Mouse (Mus musculus) left cerebral cortex, postnatal 14 days (tissue): ENCODE data around the gene Ksr2. TPM values are rescaled to one million over a fixed set of nuclear protein-coding genes. Genes with fewer than 3 reads are reported as not detected.

Source experiments
- DNase-seq, 2 experiments: peaks; one replicate each; pipeline ENCODE4 v3.0.0; 2021 to 2022; ENCODE audit warnings: low spot score in 2 of 2, mixed read lengths in 1 of 2
- intact Hi-C: fragments of 180-260 bp; cut with DNase I; formaldehyde crosslinking; loops from one replicate; pipeline ENCODE4 v1.15.1; 2025
- total RNA-seq, 2 experiments: library from RNA; stranded (reverse); gene quantifications; 2 replicates each; pipeline ENCODE4 v1.2.3; 2021

The Ksr2 gene
- total RNA-seq, 2 experiments from 2014 or later, result 36.5 to 39.7 TPM

DNA sequence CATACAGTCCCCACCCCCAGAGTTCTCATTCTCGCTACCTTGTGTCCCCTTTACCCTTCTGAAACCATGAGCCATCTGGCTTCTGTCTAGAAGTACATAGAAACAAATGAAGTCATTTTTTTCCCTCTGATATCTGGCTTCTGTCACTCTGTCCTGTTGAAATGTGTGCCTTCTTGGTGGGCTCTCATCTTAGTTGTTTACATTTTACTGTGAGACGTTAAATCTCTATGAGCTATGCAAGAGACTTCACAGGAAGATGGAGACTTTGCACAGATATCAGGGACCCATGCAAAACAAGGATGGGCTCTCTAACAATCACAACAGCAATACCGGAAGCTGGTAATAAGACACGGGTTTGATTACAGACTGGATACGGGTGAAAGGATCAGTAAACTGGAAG lies 222.0 kb downstream of the Ksr2 start:
- intact Hi-C loops, result no loop called here
- no peak for DNase-seq

DNA sequence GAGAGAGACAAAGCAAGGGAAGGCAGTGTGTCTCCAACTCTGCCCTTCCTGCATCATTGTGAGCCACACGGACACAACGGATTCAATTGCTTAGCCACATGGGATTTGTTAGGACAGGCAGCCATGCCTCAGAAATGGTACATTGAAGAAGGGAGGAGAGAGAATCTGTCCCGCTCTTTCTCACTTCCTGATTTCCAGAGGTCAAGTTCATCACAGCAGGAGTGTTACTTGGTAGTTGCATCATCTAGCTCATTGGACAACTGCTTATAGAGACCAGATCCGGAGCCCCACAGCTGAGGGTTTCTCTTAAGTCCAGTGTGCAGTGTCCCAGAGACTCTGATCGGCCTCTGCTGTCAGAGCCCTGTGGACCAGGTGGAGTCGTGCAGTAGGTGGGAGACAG lies 227.8 kb downstream of the Ksr2 start:
- intact Hi-C loops, result no loop called here
- DNase-seq, result no peak

DNA sequence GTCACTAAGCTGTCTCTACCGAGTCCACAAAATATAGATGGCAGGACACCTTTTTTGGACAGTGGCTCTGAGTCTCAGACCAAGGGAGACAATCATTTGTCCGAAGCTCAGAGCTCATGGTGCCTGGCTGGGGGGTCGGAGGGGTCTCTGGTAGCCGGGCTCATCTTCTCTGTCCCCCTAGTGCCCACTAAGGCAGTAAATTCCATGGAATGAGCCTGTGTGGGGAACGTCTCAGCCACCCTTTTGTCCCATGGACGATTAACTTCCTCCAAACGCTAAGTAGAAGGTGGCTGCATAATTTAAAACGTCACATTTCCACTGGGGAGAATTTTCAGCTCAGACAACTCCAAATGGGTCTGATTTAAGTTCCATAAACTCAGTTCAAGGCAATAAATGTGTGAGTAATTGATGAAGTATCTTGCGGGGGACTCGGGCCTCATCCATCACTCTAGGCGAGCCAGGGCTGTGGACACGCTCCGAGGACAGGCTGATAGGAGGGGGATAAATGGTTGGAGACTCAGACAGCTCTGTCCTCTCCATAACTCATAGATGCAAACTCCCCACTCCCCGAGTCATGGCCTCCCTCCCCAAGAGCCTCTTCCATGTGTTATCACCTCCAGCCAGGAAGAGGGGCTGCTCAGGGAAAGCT lies 237.6 kb downstream of the Ksr2 start:
- DNase-seq, result no peak
- intact Hi-C loops, result no loop called here

DNA sequence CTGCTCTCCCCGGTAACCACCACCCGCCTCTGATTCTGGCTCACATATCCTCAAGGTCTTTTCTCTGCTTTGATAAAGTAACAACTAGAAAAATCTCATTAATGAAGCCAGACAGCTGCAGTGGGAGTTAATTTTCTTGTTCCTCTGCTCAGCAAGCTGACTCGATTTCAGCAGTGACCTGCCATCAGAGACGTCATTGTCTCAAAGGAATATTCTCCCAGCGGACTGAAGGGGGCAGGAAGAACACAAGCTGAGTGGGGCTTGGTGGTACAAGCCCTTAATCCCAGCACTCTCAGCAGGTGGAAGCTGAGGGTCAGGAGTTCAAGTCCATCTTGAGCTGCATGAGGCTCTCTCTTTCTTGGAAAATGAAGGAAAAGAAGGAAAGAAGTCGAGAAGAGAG lies 244.8 kb downstream of the Ksr2 start:
- DNase-seq, result peak in 1 of 2 experiments; percentile 13
- intact Hi-C loops, result no loop called here

DNA sequence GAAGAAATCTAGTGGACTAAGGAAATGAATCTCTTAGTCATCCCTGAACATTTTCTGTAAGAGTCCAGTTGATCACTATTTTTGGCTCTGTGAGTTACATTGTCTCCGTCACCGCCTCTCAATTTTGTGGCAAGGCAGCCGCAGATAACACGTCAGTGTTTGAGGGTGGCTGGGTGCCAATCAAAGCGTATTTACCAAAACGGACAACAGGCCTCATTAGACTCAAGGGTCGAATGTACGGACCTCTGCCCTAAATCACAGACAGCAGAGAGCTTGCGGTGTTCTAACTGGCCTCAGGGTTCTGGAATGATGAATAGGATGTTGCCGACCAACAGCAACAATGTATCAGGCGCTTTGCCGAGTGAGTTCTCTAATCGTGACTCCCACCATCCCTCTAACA lies 245.8 kb downstream of the Ksr2 start:
- DNase-seq, result no peak
- intact Hi-C loops, result no loop called here

DNA sequence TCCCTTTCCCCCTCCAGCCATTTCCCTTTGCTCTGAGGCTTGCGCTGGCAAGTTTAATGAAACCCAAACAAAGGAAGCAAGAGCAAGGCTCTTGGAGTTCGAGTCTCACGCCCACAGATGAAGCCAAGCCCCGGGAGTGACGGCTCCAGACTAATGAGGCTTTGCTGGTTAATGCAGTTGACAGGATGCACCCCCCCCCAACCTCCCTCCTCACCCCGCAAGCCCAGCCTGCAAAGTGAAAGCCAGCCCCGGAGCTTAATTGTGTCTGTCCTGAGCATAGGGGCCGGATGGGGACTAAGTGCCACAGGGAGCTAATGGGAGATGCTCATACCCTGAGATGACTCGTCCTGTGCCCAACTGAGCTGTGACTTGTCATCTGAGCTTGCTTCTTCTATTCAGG lies 251.4 kb downstream of the Ksr2 start:
- intact Hi-C loops, result no loop called here
- DNase-seq, result no peak

DNA sequence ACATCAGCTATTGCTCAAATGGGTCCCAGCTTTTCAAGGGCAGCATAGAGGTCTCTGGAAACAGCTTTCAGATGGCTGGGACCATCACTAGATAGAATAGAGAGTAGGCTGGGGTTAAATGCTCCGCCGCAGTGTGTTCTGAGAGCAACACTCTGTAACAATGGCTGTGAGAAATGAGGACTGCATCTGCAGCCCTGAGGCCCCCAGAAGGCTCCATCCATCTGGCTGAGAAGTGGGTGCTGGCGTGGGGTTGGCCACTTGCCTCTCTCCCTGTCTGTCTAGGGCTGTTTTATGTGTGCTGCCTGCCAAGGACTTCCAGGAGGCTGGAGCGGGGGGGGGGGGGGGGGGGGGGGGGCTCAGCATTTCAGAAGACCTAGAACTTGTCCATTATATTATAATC lies 253.5 kb downstream of the Ksr2 start:
- intact Hi-C loops, result no loop called here
- DNase-seq, result no peak

DNA sequence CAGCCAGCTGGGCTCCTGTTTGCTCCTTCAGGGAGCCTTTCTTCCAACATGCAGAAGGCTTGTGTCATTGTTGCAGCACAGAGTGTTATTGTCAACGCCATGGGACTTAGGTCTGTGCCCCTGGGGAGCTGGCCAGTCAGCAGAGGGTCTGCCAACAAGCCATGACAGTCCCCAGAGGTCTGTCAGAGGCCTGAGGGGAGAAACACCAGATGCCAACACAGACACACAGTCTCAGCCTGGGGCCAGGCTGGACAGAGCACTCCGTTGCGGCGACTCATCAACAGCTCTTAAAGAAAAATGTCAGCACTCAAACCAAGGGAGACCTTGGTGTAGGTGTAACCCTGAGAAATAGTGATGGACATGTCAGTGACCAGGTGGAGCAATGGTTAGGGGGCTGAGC lies 255.5 kb downstream of the Ksr2 start:
- intact Hi-C loops, result no loop called here

DNA sequence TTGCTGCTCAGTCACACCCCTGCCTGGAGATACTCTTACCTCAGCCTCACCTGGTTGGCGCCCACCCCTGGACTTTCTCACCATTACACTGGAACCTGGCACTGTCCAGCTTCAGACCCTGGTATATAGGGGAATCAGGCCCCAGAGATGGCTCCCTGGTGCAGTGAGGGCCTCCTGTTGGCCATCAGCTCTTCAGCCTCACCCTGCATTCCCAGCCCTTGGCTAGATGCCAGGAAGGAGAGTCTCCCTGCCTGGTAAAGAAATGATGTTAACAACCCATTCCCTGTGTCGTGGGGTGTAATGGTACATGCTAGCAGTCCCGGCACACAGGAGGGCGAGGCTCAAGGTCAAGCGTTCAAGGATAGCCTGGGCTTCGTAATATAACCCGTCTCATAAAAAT lies 256.0 kb downstream of the Ksr2 start:
- no peak for DNase-seq
- intact Hi-C loops, result no loop called here

More for the DNA sequence above, 255.5 kb downstream of the Ksr2 start:
- DNase-seq, result no peak

DNA sequence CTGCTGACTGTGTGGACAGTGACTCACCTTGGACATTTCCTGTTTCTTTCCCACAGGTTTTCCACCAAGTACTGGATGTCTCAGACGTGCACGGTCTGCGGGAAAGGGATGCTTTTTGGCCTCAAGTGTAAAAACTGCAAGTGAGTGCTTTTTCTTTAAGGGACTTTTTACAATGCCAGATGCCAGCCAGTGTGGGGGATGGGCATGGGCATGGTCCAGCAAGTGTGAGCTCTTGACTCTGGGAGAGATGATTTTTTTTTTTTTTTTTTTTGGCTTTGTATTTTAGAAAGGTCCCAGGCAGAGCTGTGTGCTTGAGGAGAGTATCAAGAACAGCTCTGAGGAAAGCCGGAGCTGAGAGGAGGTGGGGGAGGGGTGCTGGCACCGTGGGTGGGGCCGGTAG lies 257.6 kb downstream of the Ksr2 start:
- no peak for DNase-seq
- intact Hi-C loops, result no loop called here

DNA sequence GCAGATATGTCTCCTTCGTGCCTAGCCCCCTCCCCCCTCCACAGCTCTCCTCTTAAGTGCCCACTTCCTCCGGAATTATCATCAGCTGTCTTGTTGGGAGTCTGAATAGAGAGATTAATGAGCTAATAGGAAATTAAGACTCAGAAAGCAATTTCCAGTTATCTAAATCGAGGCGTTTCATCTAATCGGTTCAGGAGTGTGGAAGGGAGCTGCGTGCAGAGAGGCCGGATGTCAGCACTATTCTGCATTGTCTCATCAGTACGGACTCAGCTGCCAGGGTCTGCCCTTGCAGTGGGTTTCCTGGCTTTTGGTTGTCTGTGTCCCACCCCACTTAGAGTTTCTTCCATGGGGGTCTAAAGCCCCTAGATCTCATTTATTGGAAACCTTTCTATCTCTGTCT lies 262.0 kb downstream of the Ksr2 start:
- intact Hi-C loops, result no loop called here
- no peak for DNase-seq

DNA sequence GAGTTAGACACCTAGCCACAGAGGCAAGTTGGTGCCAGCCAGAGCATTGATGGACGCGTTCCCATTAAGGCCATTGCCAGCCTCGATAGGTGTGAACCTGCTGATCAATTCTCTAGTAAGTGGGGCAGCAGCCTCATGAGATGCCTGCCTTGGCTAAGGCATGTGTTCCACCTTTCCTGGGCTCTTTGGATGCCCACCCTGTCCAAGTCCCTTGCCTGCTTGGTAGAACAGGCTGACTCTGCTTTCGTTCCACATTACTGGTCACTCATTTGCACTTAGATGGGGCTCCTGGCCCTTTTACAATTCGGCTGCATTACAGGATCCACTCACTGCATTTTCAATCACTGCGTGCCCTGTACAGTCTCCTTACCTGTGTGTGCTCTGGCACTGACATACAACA lies 263.4 kb downstream of the Ksr2 start:
- intact Hi-C loops, result no loop called here
- DNase-seq, result no peak

DNA sequence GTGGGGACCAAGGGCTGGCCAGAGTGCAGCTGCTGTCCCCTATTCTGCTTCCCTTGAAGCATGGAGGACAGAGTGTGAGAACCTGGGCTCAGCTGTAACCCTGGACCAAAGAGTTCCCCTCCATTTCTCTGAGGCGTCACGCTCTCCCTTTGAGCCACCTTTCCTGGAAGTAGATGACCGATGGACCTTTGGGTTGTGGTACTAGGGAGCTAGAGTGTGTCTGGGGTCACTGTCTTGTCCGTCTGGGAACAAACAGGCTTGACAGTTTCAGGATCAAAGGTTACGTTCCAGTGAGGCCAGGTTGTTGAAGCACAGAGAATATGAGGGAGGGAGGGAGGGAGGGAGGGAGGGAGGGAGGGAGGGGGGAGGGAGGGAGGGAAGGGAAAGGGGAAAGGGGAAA lies 264.6 kb downstream of the Ksr2 start:
- intact Hi-C loops, result no loop called here

DNA sequence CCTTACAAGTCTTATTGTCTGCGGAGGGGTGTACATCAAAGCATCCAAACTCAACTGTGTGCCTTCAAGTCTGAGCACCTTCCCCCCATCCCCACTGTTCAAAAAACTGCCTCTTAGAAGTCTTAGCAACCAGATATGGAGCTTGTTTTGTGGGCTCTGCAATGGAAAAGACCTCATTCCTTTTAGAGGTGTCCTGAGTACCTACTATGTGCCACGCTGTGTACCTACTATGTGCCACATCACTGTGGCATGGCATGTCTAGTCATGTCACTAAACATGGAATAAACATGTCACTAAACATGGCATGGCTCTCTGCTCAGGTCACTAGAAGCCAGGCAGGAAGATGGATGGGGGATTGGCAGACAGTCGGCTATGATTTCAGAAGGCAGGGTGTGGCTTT lies 268.4 kb downstream of the Ksr2 start:
- intact Hi-C loops, result no loop called here
- no peak for DNase-seq

More for the DNA sequence above, 264.6 kb downstream of the Ksr2 start:
- no peak for DNase-seq

DNA sequence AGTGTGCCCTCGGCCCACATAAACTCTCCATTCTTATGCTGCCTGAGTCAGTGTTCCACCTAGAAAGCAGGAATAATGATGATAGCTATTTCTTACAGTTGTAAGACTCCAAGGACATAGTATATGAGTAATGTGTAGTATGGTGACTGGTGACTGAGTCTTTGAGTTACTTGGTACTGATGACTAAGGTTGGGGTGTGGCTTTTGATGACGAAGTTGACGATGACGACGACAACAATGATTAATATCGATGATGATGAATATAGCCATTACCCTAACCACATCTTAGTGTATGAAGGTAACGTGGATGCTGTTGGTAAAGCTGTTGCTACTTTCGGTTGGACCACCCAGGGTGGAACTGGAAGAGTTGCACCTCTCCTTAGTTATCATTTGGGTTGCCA lies 270.7 kb downstream of the Ksr2 start:
- DNase-seq, result no peak
- intact Hi-C loops, result no loop called here

DNA sequence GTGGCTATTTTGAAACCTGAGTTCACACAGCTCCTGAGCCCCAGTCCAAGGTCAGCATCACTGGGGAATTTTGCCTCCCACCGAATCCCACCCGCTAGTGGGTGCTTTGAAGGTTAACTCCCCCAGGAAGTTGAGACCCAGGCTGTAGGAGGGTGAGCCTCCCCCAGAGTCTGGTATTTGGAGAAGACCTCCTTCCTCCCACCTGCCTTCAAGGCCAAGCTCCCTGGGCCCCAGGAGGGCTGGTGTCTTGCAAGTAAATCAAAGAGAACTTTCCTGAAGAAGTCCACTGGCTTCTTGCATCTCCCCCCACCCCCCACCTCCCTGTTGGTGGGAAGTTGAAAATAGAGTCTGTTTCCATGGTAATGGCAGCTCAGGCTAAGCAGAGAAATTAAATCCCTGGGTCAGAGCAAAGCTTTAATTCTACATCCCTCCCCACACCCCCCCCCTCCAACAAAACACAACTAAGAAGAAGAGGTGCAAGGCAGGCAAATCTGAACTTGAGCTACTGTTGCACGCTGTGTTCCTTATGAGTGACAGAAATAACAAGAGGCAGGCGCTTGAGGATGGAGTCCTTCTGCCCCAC lies 274.1 kb downstream of the Ksr2 start:
- DNase-seq, result no peak
- intact Hi-C loops, result no loop called here

DNA sequence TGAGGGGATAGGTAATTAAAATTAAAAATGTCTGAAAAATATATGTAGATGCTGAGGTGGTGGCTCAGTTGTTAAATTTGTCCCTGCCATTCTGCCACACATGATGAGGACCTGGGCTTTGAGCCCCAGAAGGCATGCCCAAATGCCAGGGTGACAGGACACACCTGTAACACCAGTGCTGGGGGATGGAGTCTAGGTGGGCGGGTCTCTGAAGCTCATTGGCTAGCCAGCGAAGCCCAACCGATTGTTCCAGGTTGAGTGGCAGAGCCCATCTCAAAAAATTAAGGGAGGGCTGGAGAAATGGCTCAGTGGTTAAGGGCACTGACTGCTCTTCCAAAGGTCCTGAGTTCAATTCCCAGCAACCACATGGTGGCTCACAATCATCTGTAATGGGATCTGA lies 274.9 kb downstream of the Ksr2 start:
- no peak for DNase-seq
- intact Hi-C loops, result no loop called here

DNA sequence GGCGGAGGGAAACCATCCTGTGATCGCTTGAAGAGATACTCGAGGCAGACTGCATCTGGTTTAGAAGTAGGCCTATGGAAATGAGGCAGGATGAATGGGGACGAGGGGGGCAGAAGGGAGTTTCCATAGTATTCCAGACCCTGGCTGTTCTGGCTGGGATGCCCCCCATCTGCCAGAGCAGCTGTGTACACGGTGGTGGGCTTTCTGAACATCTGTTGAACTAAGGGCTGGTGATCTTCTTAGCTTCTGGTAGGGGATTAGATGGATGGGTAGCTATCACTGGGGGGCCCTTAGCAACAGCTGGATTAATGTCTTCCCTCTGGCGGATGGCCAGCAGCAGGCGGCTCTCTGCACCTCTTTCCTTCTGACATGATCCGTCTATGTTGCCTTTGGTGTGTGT lies 276.0 kb downstream of the Ksr2 start:
- no peak for DNase-seq
- intact Hi-C loops, result no loop called here

DNA sequence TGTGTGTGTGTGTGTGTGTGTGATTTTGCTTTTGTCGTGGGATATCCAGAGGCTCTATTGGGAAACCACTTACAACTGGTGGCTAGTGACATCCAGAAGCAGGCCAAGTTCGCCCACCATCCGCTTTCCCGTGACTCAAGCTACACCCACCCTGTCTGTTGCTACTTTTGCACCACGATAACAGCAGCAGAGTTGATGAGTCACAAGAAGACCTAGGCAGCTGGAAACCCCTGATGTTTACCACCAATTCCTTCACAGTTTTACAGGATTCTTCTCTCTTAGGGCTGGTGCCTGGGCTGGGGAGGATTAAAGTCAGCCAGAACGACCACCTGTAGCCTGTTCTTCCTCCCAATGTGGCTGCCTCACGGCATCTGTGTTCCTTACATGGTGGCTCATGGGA lies 277.5 kb downstream of the Ksr2 start:
- peak; percentile 55 to 73 for DNase-seq
- intact Hi-C loops, result no loop called here

DNA sequence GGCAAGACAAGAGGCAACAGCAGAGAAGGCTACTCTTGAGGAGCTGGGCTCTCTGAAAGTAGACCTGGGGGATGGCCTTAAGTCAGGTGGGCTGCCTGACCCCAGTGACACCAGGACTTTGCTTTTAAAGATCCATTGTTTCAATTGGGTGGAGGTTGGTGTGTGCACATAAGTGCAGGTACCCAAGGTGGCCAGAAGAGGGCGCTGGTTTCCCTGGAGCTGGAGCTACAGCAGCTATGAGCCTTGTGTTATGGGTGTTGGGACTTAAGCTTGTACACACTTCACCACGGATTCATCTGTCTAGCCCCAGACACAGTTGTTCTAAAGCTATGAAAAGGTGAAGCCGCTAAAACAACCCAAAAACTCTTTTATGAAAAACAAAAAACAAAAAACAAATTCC lies 279.8 kb downstream of the Ksr2 start:
- intact Hi-C loops, result no loop called here
- no peak for DNase-seq

DNA sequence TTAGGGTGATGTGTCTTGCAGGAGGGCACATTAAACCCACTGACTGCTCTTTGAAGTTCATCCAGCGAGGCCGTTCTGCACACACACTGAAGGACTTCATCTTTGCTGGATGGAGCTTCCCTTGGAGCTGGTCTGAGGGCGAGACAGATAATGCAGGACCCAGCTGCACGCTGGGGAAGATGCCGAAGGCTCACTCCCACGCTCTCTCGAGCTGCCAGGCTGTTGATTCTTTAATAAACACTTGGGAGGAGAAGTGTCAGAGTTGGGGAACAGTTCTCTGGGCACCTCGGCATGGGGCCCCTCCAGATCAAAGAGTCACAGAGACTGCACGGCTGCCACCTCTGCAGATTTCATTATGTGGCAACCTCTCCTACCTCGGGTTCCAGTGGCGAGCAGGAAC lies 280.8 kb downstream of the Ksr2 start:
- intact Hi-C loops, result no loop called here

DNA sequence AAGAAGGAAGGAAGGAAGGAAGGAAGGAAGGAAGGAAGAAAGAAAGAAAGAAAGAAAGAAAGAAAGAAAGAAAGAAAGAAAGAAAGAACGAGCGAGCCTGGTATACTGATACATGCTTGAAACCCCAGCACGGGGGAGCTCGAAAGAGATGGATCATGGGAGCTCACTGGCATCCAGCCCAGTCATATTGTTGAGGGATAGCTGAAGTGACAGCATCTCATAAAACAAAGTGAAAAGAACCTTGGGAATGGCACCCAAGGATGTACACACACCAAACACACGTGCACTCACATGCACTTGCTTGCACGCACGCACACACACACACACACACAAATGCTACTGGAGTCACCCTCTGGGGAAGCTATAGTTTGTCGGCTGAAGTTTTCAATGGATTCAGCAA lies 282.6 kb downstream of the Ksr2 start:
- DNase-seq, result peak in 1 of 2 experiments; percentile 35
- intact Hi-C loops, result no loop called here

More for the DNA sequence above, 280.8 kb downstream of the Ksr2 start:
- DNase-seq, result no peak
